Mouse (Mus musculus) forebrain, postnatal 0 days (tissue): ENCODE measurements around the gene Timm10. TPM values are rescaled to one million over a fixed set of nuclear protein-coding genes. Genes with fewer than 3 reads are reported as not detected.
A peak's percentile ranks its signal among the peaks of the same experiment; 100 is the strongest.

ENCODE experiments used
- ATAC-seq: fragments of 200-750 bp; cut with Nextera tagmentation; 2 replicates; pipeline ENCODE4 v1.8.0; 2017; ENCODE audit warnings: mild to moderate bottlenecking, moderate library complexity
- DNase-seq: peaks from one replicate; pipeline ENCODE4 v3.0.0-alpha.2; 2015
- H3K27ac ChIP-seq: fragments of 300-500 bp; sonication (generic); 2 replicates; pipeline ENCODE4 v1.5.1; 2014; ENCODE audit warnings: low read depth, mild to moderate bottlenecking, antibody characterized with exemption, low read length, moderate library complexity, mixed read lengths
- H3K27me3 ChIP-seq: fragments of 300-500 bp; sonication (generic); 2 replicates; pipeline ENCODE4 v1.6.1; 2014; ENCODE audit warnings: mild to moderate bottlenecking, low read length, mixed read lengths; ENCODE audit not compliant: insufficient read depth
- H3K36me3 ChIP-seq: fragments of 300-500 bp; sonication (generic); 2 replicates; pipeline ENCODE4 v1.6.1; 2014; ENCODE audit warnings: mild to moderate bottlenecking, moderate library complexity; ENCODE audit not compliant: insufficient read depth
- H3K4me1 ChIP-seq: fragments of 300-500 bp; sonication (generic); 2 replicates; pipeline ENCODE4 v1.6.1; 2014; ENCODE audit warnings: antibody characterized with exemption; ENCODE audit not compliant: insufficient read depth
- H3K4me2 ChIP-seq: fragments of 300-500 bp; sonication (generic); 2 replicates; pipeline ENCODE4 v1.6.1; 2014; ENCODE audit warnings: low read depth, mild to moderate bottlenecking, moderate library complexity
- H3K4me3 ChIP-seq: fragments of 300-500 bp; sonication (generic); 2 replicates; pipeline ENCODE4 v1.5.1; 2014; ENCODE audit warnings: low read depth, low read length, mixed read lengths
- H3K9ac ChIP-seq: fragments of 300-500 bp; sonication (generic); 2 replicates; pipeline ENCODE4 v1.6.1; 2014; ENCODE audit warnings: mild to moderate bottlenecking
- H3K9me3 ChIP-seq: fragments of 300-500 bp; sonication (generic); 2 replicates; pipeline ENCODE4 v1.6.1; 2016; ENCODE audit warnings: low read length
- CTCF ChIP-seq: sonication (generic); IDR thresholded peaks from 2 replicates; pipeline ENCODE4 v1.5.1; 2016; ENCODE audit warnings: antibody characterized with exemption, control low read depth, low read depth
- WGBS: fragments of 180-500 bp; shearing (Covaris S2); extraction: QIAGEN DNeasy Blood & Tissue Kit; methylation state at CpG from one replicate; pipeline ENCODE4 v1.1.7; 2014; 5-methylcytosine and 5-hydroxymethylcytosine counted together
- polyA plus RNA-seq: library from polyadenylated mRNA; unstranded; fragments of >200 nt; fragmentation: Nextera tagmentation; extraction: Ambion mirVana; gene quantifications from 2 replicates; pipeline ENCODE4 v1.2.1, GENCODE M21; 2015
- total RNA-seq: library from RNA; depleted of rRNA; stranded (reverse); fragments of >200 nt; gene quantifications from 2 replicates; pipeline ENCODE4 v1.2.3, GENCODE M21; 2014

Gene Timm10
- total and polyA plus RNA-seq, 2 experiments from 2014 or later, result 67.3 to 97.7 TPM

DNA sequence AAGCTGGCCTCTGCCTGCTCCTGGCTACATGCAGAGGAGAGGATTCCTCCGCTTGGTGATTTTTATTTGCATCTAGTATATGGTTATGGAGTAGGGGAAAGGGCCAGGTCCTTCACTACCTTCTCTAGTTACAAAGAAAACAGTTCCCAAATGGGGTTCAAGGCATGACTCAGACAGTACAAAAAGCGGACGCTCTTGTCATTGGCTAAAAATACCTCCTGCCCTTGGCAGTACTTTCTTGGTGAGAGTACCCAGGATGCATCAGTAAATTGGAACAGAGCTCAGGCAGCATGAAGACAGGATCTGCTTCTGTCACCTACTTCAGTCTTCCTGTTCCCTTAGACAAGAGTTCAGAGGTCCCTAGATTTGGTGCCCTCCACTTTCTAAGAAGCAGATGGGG lies 6.9 kb upstream of the Timm10 start:
- no peak for DNase-seq
- no peak overlapping the region for H3K27ac ChIP-seq
- no peaks in the 10 kb centered on the region for H3K36me3 ChIP-seq
- H3K9me3 ChIP-seq, result no peaks in the 10 kb centered on the region
- 65% methylated on average over 3 of the region's 3 CpGs for WGBS
- no peak overlapping the region for H3K4me3 ChIP-seq
- no peak for ATAC-seq
- H3K9ac ChIP-seq, result no peak overlapping the region
- TF ChIP-seq CTCF, result no peak
- H3K4me1 ChIP-seq, result no peaks in the 10 kb centered on the region
- no peak overlapping the region for H3K4me2 ChIP-seq
- 0 out of 2 replicates have a peak, but pooled peaks cover 4% of the 10 kb centered on the region for H3K27me3 ChIP-seq

DNA sequence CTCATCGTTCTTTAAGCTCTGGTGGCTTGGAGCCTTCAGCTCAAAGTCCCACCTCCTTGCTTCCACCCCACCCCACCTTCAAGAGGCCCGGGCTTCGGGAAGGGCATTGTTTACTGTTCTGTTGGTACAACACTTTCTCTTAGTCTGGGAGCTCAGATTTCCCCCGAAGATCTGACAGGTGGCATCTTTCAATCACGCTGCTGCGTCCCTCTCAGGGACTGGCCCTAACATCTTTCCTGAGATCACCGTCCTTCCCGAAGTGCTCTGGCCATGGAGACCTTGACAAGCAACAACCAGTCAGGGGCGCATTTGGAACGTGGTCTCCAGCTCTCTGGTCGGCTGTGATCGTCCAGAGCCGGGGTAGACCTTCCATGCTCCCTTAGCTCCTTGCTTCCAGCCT lies 4.2 kb upstream of the Timm10 start, which contains the start of gene Smtnl1:
TSS of gene Smtnl1 (minus strand) at position 101 of the 400 bp plus-strand sequence.
- peaks cover 5% of the 10 kb centered on the region; the same call in 1 of the 2 replicates for H3K4me1 ChIP-seq
- 67% methylated on average over 13 of the region's 13 CpGs for WGBS
- 0 out of 2 replicates have a peak, but pooled peaks cover 4% of the 10 kb centered on the region for H3K27me3 ChIP-seq
- ATAC-seq, result no peak
- H3K4me3 ChIP-seq, result no peak within 1 kb of the TSS
- DNase-seq, result no peak
- H3K9ac ChIP-seq, result no peak within 1 kb of the TSS
- TF ChIP-seq CTCF, result no peak
- no peaks in the 10 kb centered on the region for H3K9me3 ChIP-seq
- no peak within 1 kb of the TSS for H3K27ac ChIP-seq
- H3K36me3 ChIP-seq, result no peaks in the 10 kb centered on the region
- H3K4me2 ChIP-seq, result no peak within 1 kb of the TSS

DNA sequence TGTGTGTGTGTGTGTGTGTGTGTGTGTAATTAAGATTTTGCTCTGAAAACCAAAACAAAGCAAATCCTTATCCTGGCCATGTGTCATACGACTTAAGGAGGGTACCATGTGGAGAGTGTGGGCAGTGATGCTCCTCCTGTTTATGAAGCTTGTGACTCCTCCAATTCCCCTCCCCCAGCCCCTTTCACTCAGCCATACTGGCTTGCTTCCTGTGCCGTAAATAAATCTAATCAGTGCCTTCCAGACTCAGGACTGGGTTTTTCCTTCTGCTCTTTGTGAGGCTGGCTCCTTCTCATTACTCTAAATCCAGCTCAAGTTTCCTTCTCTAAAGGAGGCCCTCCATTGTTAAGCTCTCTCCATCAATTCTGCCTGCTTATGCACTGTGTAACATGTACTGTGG lies 3.6 kb upstream of the Timm10 start:
- Histone ChIP-seq H3K27ac (no peak overlapping the region), H3K9ac (no peak overlapping the region), H3K36me3 (no peaks in the 10 kb centered on the region), H3K27me3 (0 out of 2 replicates have a peak, but pooled peaks cover 4% of the 10 kb centered on the region), H3K4me1 (peaks cover 11% of the 10 kb centered on the region; the same call in 1 of the 2 replicates), H3K9me3 (no peaks in the 10 kb centered on the region), H3K4me3 (no peak overlapping the region), H3K4me2 (no peak overlapping the region)
- 42% methylated on average over 2 of the region's 2 CpGs for WGBS
- DNase-seq (no peak), ATAC-seq (no peak)
- no peak for TF ChIP-seq CTCF

DNA sequence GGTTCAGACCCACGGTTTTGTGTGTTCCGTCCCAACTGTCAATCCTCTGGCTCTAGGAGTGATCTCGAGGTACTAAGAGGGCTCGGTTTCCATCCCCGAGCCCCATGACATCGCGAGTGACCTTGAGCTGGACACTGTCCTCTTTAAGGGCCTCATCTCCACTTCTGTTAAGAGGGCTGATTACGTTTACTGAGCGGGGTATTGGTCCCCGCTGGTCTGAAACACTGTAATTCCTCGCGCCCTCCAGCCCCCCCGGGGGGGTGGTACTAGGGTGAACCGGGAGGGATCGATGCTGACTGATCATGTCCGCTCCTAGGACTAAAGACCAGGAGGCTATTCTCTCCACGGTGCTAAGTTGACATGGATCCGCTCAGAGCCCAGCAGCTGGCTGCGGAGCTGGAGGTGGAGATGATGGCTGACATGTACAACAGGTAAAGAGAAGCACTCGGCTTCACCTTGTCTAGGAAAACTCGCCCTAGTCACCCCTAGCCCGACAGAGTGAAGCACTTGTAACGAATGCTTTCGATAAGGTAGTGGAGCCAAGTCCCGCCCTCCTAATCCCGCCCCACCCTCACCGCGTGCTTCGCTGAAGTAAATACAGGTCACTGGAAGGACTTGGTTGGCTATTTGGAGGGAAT lies 605 bp downstream of the Timm10 start:
- ATAC-seq (no peak), DNase-seq (no peak)
- H3K9ac ChIP-seq, result peak overlapping the region; percentile 75
- 1% methylated on average over 29 of the region's 29 CpGs for WGBS
- H3K4me3 ChIP-seq, result peak overlapping the region; percentile 89
- no peaks in the 10 kb centered on the region for H3K9me3 ChIP-seq
- no peak overlapping the region for H3K27ac ChIP-seq
- peaks cover 12% of the 10 kb centered on the region; the same call in 1 of the 2 replicates for H3K36me3 ChIP-seq
- peaks cover 14% of the 10 kb centered on the region; the same call in 1 of the 2 replicates for H3K4me1 ChIP-seq
- no peak for TF ChIP-seq CTCF
- no peaks in the 10 kb centered on the region for H3K27me3 ChIP-seq
- H3K4me2 ChIP-seq, result peak overlapping the region; percentile 99

DNA sequence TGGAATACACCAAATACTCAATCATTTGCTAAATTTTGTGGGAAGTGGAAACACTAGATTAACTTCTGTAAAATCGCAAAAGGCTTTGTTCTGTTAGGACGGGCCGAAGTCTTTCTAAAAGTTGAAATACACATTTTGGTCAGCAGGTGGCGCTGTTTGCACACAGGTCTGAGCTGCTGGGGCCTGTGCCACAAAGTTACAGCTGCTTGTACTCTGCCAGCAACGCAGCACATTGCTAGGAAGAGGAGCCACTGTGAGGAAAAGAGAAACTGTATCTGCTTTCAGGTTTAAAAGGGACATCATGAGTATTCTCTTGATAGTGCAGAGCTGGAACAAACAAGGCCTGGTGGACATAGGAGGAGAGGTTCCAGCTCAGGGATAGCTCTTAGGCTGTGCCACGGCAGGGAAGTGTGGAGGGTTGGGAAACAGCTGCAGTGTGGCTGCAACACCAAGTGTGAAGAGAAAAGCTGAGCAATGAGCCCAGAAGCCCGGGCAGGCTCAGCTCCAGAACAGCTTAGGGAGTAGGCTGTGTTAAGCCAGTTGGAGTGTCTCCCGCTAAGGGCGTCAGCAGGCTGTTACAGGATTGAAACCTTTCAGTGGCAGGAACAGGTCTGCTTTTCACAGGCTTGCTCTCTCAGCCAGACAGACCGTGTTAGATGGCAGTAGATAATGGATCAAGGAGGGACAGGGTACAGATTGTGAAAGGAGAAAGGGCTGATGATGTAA lies 5.0 kb downstream of the Timm10 start:
- H3K4me1 ChIP-seq, result peaks cover 12% of the 10 kb centered on the region; the same call in 1 of the 2 replicates
- no peaks in the 10 kb centered on the region for H3K9me3 ChIP-seq
- H3K4me2 ChIP-seq, result no peak overlapping the region
- TF ChIP-seq CTCF, result peak; percentile 95
- no peaks in the 10 kb centered on the region for H3K27me3 ChIP-seq
- peak overlapping the region; percentile 57; the same call in 1 of the 2 replicates for H3K27ac ChIP-seq
- 19% methylated on average over 10 of the region's 10 CpGs for WGBS
- H3K36me3 ChIP-seq, result peaks cover 12% of the 10 kb centered on the region; the same call in 1 of the 2 replicates
- DNase-seq, result peak; percentile 95
- ATAC-seq, result peak; percentile 82
- no peak overlapping the region; the same call in 1 of the 2 replicates for H3K9ac ChIP-seq
- H3K4me3 ChIP-seq, result no peak overlapping the region

DNA sequence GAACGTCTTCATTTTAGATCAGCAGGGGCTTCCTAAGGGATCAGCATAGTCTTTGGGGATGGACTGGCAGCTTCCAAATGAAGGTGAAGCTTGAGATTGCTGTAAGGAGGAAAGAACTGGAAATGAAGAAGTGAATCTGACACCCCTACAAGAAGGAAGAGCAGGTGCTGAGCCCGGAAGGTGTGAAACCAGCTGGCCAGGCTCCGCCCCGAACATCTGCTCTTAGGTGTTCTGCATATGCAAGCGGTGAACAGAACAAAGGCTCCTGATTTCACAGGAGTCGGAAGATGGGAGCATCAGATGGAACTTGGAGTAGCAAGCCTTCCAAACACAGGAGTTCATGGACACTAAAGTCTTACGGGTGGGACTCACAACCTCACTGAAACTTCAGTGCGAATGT lies 10.3 kb downstream of the Timm10 start:
- Histone ChIP-seq H3K27me3 (peaks cover 25% of the 10 kb centered on the region), H3K9me3 (no peaks in the 10 kb centered on the region), H3K9ac (no peak overlapping the region), H3K4me1 (0 out of 2 replicates have a peak, but pooled peaks cover 10% of the 10 kb centered on the region), H3K36me3 (no peaks in the 10 kb centered on the region), H3K27ac (no peak overlapping the region), H3K4me2 (no peak overlapping the region), H3K4me3 (no peak overlapping the region)
- WGBS, result 72% methylated on average over 8 of the region's 8 CpGs
- TF ChIP-seq CTCF, result no peak
- no peak for DNase-seq
- ATAC-seq, result no peak
